ENCODE assay signal across 8 mouse cellular contexts in genomic region chr12:8913701-8914340, GRCm38 (mm10). TPM values are rescaled to one million over a fixed set of nuclear protein-coding genes. Genes with fewer than 3 reads are reported as not detected.
A peak's percentile ranks its signal among the peaks of the same experiment; 100 is the strongest.
DNase-seq lines count a peak whose midpoint lies in the region; ATAC-seq and TF ChIP-seq lines count a peak whose summit lies in the region.

No protein-coding gene starts in this region.

- peaks cover 19% of the 10 kb centered on the region for H3K4me1 ChIP-seq in cerebellum, adult 2 months (ENCODE audit: control insufficient read depth, insufficient read depth, low read length)
- peaks cover 44% of the 10 kb centered on the region for H3K4me1 ChIP-seq in limb, embryonic 10.5 days

- no peaks in the 10 kb centered on the region for H3K27me3 ChIP-seq in cerebellum, adult 2 months (ENCODE audit: control insufficient read depth, insufficient read depth, low read length)
- no peaks in the 10 kb centered on the region for H3K27me3 ChIP-seq in limb, embryonic 10.5 days (ENCODE audit: low read depth, poor library complexity, severe bottlenecking)

- H3K36me3 ChIP-seq in limb, embryonic 10.5 days = no peaks in the 10 kb centered on the region

- H3K27ac ChIP-seq in layer of hippocampus, adult 2 months = peak overlapping the region; percentile 61; the same call in 1 of the 2 replicates
- no peak overlapping the region for H3K27ac ChIP-seq in cerebellum, adult 2 months (ENCODE audit: insufficient read depth, low read length)
- peak overlapping the region; percentile 88 for H3K27ac ChIP-seq in limb, embryonic 10.5 days

- WGBS in cerebellum, adult 2 months = 44% methylated on average over 9 of the region's 9 CpGs
- 24% methylated on average over 9 of the region's 9 CpGs for WGBS in limb, embryonic 10.5 days

- H3K4me3 ChIP-seq in layer of hippocampus, adult 2 months = no peak overlapping the region
- H3K4me3 ChIP-seq in cerebellum, adult 2 months (replicated peaks; ENCODE audit: insufficient read depth, low read depth, low read length) = no peak overlapping the region
- peak overlapping the region; percentile 14 for H3K4me3 ChIP-seq in limb, embryonic 10.5 days

- TF ChIP-seq CTCF in layer of hippocampus, adult 2 months (conservative IDR thresholded peaks at IDR 0.05) = peak; percentile 18; the same call in 1 of the 2 replicates
- no peak for TF ChIP-seq CTCF in cerebellum, adult 2 months (IDR thresholded peaks at IDR 0.05; ENCODE audit: borderline replicate concordance, insufficient read depth, low read depth, low read length)

- H3K9me3 ChIP-seq in limb, embryonic 10.5 days (replicated peaks) = no peaks in the 10 kb centered on the region

- DNase-seq in layer of hippocampus, adult 2 months (ENCODE audit: low spot score in 2 of 2) = no peak
- no peak for DNase-seq in layer of hippocampus, adult 18-20 months (ENCODE audit: low spot score in 2 of 2)
- peak; percentile 40 to 60 for DNase-seq in cerebellum, adult 2 months
- DNase-seq in fibroblast of lung, adult 2 months (ENCODE audit: low read depth) = peak; percentile 98
- DNase-seq in limb, embryonic 10.5 days (ENCODE audit: low spot score) = peak; percentile 73
- DNase-seq in layer of hippocampus, adult 8-10 months (ENCODE audit: low spot score in 2 of 2) = no peak
- DNase-seq in retina, postnatal 1 day = no peak

- no peak for TF ChIP-seq POLR2A in cerebellum, adult 2 months (IDR thresholded peaks at IDR 0.05; ENCODE audit: borderline replicate concordance, insufficient read depth, low read length)

- ATAC-seq in activated CD4-positive, CD25-positive, alpha-beta regulatory T cell, adult 4 months = no peak

RNA-seq across cellular contexts. Expression of gene Laptm4a, which starts 7.6 kb away (rescaled TPM):
- total RNA-seq in layer of hippocampus, adult 2 months (2021) = 100 to 1,000 TPM; 208 to 222 TPM
- total RNA-seq in layer of hippocampus, adult 18-20 months (2021) = 100 to 1,000 TPM; 215 to 227 TPM
- polyA plus RNA-seq in cerebellum, adult 2 months (2012; rRNA removed) = 258 and 268 TPM in 2 replicates
- 156 and 185 TPM in 2 replicates for polyA plus RNA-seq in limb, embryonic 10.5 days (2016; fragmentation: Nextera tagmentation; extraction: Ambion mirVana)
- polyA plus RNA-seq in activated CD4-positive, CD25-positive, alpha-beta regulatory T cell, adult 4 months (2017; shearing (Covaris generic)) = 100 to 1,000 TPM; 114 to 152 TPM
- total RNA-seq in layer of hippocampus, adult 8-10 months (2022) = 100 to 1,000 TPM; 209 to 255 (median 223) TPM

RNA-seq across cellular contexts. Expression of gene Matn3, which starts 33.9 kb away (rescaled TPM):
- not detected for total RNA-seq in layer of hippocampus, adult 2 months (2021)
- total RNA-seq in layer of hippocampus, adult 18-20 months (2021) = not detected
- polyA plus RNA-seq in cerebellum, adult 2 months (2012; rRNA removed) = not detected in 2 replicates
- 5.2 and 5.4 TPM in 2 replicates for polyA plus RNA-seq in limb, embryonic 10.5 days (2016; fragmentation: Nextera tagmentation; extraction: Ambion mirVana)
- polyA plus RNA-seq in activated CD4-positive, CD25-positive, alpha-beta regulatory T cell, adult 4 months (2017; shearing (Covaris generic)) = not detected
- total RNA-seq in layer of hippocampus, adult 8-10 months (2022) = under 1 TPM in 1 of 4 experiments, not detected in 3; 0.10 TPM

RNA-seq across cellular contexts. Expression of gene Wdr35, which starts 59.9 kb away (rescaled TPM):
- total RNA-seq in layer of hippocampus, adult 2 months (2021) = 10 to 100 TPM; 36.7 to 49.3 TPM
- 10 to 100 TPM; 37.8 to 40.9 TPM for total RNA-seq in layer of hippocampus, adult 18-20 months (2021)
- 14.4 and 15.1 TPM in 2 replicates for polyA plus RNA-seq in cerebellum, adult 2 months (2012; rRNA removed)
- 23.0 and 27.3 TPM in 2 replicates for polyA plus RNA-seq in limb, embryonic 10.5 days (2016; fragmentation: Nextera tagmentation; extraction: Ambion mirVana)
- 1 to 10 TPM; 3.0 to 3.4 TPM for polyA plus RNA-seq in activated CD4-positive, CD25-positive, alpha-beta regulatory T cell, adult 4 months (2017; shearing (Covaris generic))
- total RNA-seq in layer of hippocampus, adult 8-10 months (2022) = 10 to 100 TPM; 43.0 to 59.8 (median 44.9) TPM

Comparison
In these comparisons a context has a peak if more than half of its experiments do, and no peak if none do; other contexts are left out.
1. DNase-seq: peak in cerebellum, adult 2 months (2 of 2), fibroblast of lung, adult 2 months (single experiment) and limb, embryonic 10.5 days (single experiment); none in layer of hippocampus, adult 2 months (0 of 2), layer of hippocampus, adult 18-20 months (0 of 2), layer of hippocampus, adult 8-10 months (0 of 2) and retina, postnatal 1 day (single experiment).